Mouse (Mus musculus) liver, postnatal 0 days (tissue): ENCODE results near the gene Htt. TPM values are rescaled to one million over a fixed set of nuclear protein-coding genes. Genes with fewer than 3 reads are reported as not detected.
"Not testable (repeated sequence)": the region's sequence is repeated elsewhere in the genome, so short reads cannot be mapped to it uniquely, and the experiment has no call there.

ENCODE experiments used
- ATAC-seq: fragments of 200-750 bp; cut with Nextera tagmentation; 2 replicates; pipeline ENCODE4 v1.8.0; 2017; ENCODE audit warnings: mild to moderate bottlenecking, moderate library complexity
- DNase-seq: peaks from one replicate; pipeline ENCODE4 v3.0.0-alpha.2; 2016
- H3K27ac ChIP-seq: fragments of 300-500 bp; sonication (generic); 2 replicates; pipeline ENCODE4 v1.5.1; 2014; ENCODE audit warnings: antibody characterized with exemption, moderate library complexity, mild to moderate bottlenecking, low read depth
- H3K27me3 ChIP-seq: fragments of 300-500 bp; sonication (generic); 2 replicates; pipeline ENCODE4 v1.6.1; 2014; ENCODE audit warnings: low read length, control low read depth, mixed read lengths; ENCODE audit not compliant: insufficient read depth
- H3K36me3 ChIP-seq: fragments of 300-500 bp; sonication (generic); replicated peaks from 2 replicates; pipeline ENCODE4 v1.6.1; 2014; ENCODE audit warnings: mild to moderate bottlenecking, control low read depth, low read length, moderate library complexity, mixed read lengths; ENCODE audit not compliant: insufficient read depth
- H3K4me1 ChIP-seq: fragments of 300-500 bp; sonication (generic); 2 replicates; pipeline ENCODE4 v1.6.1; 2014; ENCODE audit warnings: antibody characterized with exemption, mild to moderate bottlenecking, control low read depth; ENCODE audit not compliant: insufficient read depth
- H3K4me2 ChIP-seq: fragments of 300-500 bp; sonication (generic); 2 replicates; pipeline ENCODE4 v1.6.1; 2014; ENCODE audit warnings: low read depth, mild to moderate bottlenecking, low read length, moderate library complexity, mixed read lengths
- H3K4me3 ChIP-seq: fragments of 300-500 bp; sonication (generic); 2 replicates; pipeline ENCODE4 v1.5.1; 2014; ENCODE audit warnings: low read depth, low read length
- H3K9ac ChIP-seq: fragments of 300-500 bp; sonication (generic); replicated peaks from 2 replicates; pipeline ENCODE4 v1.6.1; 2014; ENCODE audit warnings: mild to moderate bottlenecking, moderate library complexity
- H3K9me3 ChIP-seq: fragments of 300-500 bp; sonication (generic); 2 replicates; pipeline ENCODE4 v1.6.1; 2016; ENCODE audit warnings: mild to moderate bottlenecking, control low read depth, low read length, mixed read lengths
- CTCF ChIP-seq: sonication (generic); IDR thresholded peaks from 2 replicates; pipeline ENCODE4 v1.5.1; 2016; ENCODE audit warnings: antibody characterized with exemption, low read depth
- EP300 ChIP-seq: IDR thresholded peaks from 2 replicates; pipeline ENCODE4 v1.6.1; 2016; ENCODE audit warnings: antibody characterized with exemption, low read depth, mild to moderate bottlenecking
- WGBS: fragments of 180-500 bp; shearing (Covaris S2); extraction: QIAGEN DNeasy Blood & Tissue Kit; methylation state at CpG from one replicate; pipeline ENCODE4 v1.1.7; 2014; ENCODE audit not compliant: insufficient replicate concordance; 5-methylcytosine and 5-hydroxymethylcytosine counted together
- polyA plus RNA-seq: library from polyadenylated mRNA; unstranded; fragments of >200 nt; fragmentation: Nextera tagmentation; extraction: Ambion mirVana; gene quantifications from 2 replicates; pipeline ENCODE4 v1.2.1, GENCODE M21; 2015

The Htt gene
- polyA plus RNA-seq, 1 experiment from 2014 or later, result 2.3 TPM

DNA sequence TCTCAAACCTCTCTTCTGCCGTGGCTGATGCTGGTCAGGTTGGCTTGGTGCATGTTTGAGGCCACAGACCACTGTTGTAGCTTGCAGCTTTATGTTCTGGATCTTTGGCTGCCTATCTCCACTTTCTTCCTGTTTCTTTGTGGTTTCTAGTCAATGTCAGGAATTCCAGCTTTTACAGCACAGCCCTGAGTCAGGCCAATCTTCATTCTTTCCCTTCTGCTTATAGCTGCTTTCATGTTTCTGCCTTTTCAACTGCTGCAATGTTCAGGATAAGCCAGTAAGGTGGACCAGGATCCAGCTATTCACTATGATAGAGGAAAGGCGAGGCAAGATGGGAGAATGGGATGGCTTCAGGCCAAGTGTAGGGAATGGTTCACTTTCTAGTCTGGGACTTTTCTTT, 29.6 kb downstream of the Htt start:
- H3K4me3 ChIP-seq, result no peak overlapping the region
- DNase-seq (no peak), ATAC-seq (no peak)
- no peak overlapping the region for H3K27ac ChIP-seq
- no peak overlapping the region for H3K4me2 ChIP-seq
- no peaks in the 10 kb centered on the region for H3K9me3 ChIP-seq
- 67% methylated on average over 2 of the region's 2 CpGs for WGBS
- no peaks in the 10 kb centered on the region for H3K27me3 ChIP-seq
- no peaks in the 10 kb centered on the region for H3K4me1 ChIP-seq
- no peak overlapping the region for H3K9ac ChIP-seq
- peaks cover 27% of the 10 kb centered on the region for H3K36me3 ChIP-seq
- TF ChIP-seq EP300, result no peak

DNA sequence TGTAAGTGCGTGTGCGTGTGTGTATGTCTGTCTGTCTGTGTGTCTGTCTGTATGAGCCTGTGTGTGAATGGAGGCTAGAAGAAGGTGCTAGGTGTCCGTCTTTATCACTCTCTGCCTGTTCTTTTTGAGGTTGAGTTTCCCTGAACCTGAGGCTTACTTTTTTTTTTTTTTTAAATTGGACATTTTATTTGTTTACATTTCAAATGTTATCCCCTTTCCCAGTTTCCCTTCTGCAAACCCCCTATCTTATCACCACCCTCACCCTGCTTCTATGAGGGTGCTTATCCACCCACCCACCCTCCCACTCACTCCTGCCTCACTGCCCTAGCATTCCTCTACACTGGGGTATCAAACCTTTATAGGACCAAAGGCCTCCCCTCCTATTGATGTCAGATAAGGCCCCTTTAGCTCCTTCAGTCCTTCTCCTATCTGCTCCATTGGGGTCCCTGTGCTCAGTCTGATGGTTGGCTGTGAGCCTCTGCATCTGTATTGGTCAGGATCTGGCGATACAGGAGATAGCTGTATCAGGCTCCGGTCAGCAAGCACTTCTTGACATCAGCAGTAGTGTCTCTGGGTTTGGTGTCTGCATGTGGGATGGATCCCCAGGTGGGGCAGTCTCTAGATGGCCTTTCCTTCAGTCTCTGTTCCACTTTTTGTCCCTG, 38.9 kb downstream of the Htt start:
- Histone ChIP-seq H3K36me3 (peaks cover 46% of the 10 kb centered on the region), H3K27ac (no peak overlapping the region), H3K27me3 (no peaks in the 10 kb centered on the region), H3K4me1 (no peaks in the 10 kb centered on the region), H3K4me2 (no peak overlapping the region), H3K9me3 (no peaks in the 10 kb centered on the region), H3K4me3 (no peak overlapping the region), H3K9ac (no peak overlapping the region)
- TF ChIP-seq CTCF (no peak), EP300 (0 out of 2 replicates have a peak, but pooled peaks have one; percentile 15)
- DNase-seq, result no peak
- ATAC-seq, result no peak
- WGBS, result 59% methylated on average over 5 of the region's 5 CpGs

DNA sequence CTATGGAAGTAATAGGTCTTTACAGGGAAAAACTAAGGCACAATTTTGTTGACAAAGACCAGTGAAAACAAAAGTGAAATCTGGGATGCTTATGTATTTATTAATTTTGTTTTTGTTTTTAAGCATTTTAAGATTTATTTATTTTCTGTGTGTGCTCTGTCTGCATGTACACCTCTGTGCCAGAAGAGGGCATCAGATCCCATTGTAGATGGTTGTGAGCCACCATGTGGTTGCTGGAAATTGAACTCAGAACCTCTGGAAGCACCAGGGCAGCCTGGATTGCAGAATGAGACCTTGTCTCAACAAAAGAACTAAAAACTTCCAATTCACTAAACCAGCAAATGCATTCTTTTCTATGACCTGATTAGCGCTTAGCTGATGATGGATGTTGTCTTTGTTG, 44.5 kb downstream of the Htt start:
- ATAC-seq (no peak), DNase-seq (no peak)
- H3K4me2 ChIP-seq, result no peak overlapping the region
- H3K27ac ChIP-seq, result no peak overlapping the region
- H3K9me3 ChIP-seq, result no peaks in the 10 kb centered on the region
- WGBS, result 100% methylated on average over 1 of the region's 1 CpGs
- H3K4me1 ChIP-seq, result no peaks in the 10 kb centered on the region
- no peak overlapping the region for H3K4me3 ChIP-seq
- peak; percentile 39; the same call in 1 of the 2 replicates for TF ChIP-seq CTCF
- TF ChIP-seq EP300, result no peak
- peaks cover 41% of the 10 kb centered on the region for H3K36me3 ChIP-seq
- no peak overlapping the region for H3K9ac ChIP-seq
- no peaks in the 10 kb centered on the region for H3K27me3 ChIP-seq

DNA sequence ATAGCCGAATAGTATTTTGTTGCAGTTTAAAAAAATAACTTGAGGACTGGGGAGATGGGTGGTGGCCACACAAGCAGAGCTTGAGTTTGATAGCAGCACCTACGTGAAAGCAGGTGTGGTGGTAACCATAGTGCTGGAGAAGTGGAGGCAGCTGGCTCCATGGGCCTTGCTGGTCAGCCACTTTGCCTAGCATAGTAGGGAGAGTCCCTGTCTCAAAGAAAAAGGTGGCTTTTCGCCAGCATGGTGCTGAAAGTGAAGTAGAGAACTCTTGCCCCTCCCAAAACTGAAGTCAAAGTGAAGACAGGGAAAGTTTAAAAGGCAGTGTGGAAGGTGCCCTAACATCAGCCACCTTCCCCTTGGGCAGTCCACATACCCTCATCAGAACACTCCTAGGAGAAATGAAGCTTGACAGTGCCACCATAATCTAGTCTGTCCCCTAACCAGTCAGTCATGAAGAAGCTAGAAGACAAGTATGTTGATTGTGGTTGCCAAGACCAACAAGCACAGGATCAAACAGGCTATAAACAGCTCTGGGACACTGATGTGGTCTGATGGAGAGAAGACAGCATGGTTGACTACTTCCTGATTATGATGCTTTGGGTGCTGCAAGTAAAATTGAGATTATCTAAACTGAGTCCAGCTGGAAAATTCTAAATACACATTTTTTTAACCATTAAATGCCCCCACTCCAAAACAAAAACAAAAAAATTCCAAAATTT, 61.0 kb downstream of the Htt start:
- WGBS, result 85% methylated on average over 3 of the region's 3 CpGs
- Histone ChIP-seq H3K4me1 (no peaks in the 10 kb centered on the region), H3K4me2 (no peak overlapping the region), H3K4me3 (no peak overlapping the region), H3K36me3 (peaks cover 58% of the 10 kb centered on the region), H3K9ac (no peak overlapping the region), H3K27ac (no peak overlapping the region), H3K27me3 (no peaks in the 10 kb centered on the region), H3K9me3 (no peaks in the 10 kb centered on the region)
- TF ChIP-seq EP300, result no peak
- TF ChIP-seq CTCF, result no peak
- ATAC-seq (no peak), DNase-seq (no peak)

DNA sequence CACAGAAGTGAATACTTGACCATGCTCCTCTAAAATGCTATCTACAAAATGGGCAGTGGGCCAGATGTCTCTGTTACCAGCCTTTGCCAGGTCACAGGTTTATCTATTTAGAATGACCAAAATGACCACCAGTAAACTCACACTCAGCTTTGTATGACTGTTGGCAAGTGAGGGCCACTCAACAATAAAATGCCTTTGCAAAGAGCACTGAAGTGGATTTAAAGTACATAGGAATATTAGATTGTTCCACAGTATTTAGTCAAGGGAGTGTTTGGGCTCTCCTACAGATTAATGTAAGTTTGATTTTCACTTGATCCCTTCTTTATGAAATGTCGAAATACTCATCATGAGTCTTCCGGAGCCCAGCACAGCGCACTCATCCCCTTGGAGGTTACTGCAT, 92.5 kb downstream of the Htt start:
- H3K36me3 ChIP-seq, result peaks cover 31% of the 10 kb centered on the region
- no peak for ATAC-seq

DNA sequence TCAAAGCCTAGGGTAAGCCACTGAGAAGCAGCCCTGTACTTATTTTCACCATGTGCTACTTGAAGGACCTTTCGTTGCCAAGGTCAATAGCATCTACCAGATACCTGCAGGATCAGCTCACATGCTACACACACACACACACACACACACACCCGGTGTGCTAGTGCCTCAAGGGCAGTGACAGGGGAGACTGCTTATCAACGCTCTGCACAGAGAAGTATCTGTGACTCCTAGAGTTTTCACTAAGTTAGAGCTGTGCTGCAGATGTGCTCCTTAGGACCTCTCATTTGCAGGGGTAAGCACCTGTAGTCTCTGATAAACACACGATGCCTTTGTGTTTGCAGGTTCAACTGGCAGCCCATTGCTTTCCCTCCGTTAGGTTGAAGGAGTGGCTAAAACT, 103.8 kb downstream of the Htt start:
- Histone ChIP-seq H3K9me3 (no peaks in the 10 kb centered on the region), H3K9ac (no peak overlapping the region), H3K4me3 (no peak overlapping the region), H3K4me2 (no peak overlapping the region), H3K27me3 (no peaks in the 10 kb centered on the region), H3K36me3 (peaks cover 45% of the 10 kb centered on the region), H3K4me1 (no peaks in the 10 kb centered on the region), H3K27ac (no peak overlapping the region)
- ATAC-seq (no peak), DNase-seq (no peak)
- TF ChIP-seq CTCF (no peak), EP300 (no peak)
- 71% methylated on average over 5 of the region's 5 CpGs for WGBS

More for the DNA sequence above, 92.5 kb downstream of the Htt start:
- DNase-seq, result no peak
- Histone ChIP-seq H3K27ac (no peak overlapping the region), H3K4me2 (no peak overlapping the region), H3K4me1 (no peaks in the 10 kb centered on the region), H3K9me3 (no peaks in the 10 kb centered on the region), H3K4me3 (no peak overlapping the region), H3K9ac (no peak overlapping the region), H3K27me3 (no peaks in the 10 kb centered on the region)
- TF ChIP-seq CTCF (no peak), EP300 (no peak)
- 94% methylated on average over 3 of the region's 3 CpGs for WGBS

DNA sequence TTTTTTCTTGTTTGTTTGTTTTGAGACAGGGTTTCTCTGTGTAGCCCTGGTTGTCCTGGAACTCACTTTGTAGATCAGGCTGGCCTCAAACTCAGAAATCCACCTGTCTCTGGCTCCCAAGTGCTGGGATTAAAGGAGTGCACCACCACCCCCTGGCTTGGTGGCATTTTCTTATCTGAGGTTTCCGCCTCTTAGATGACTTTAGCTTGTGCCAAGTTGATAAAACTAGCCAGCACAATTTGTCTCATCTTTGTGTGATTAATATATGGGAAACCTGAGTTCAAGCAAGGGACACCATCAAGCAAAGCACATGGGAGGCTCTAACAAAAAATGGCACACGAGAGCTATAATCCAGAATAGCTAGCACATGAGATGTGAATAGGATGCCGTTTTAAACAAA, 118.8 kb downstream of the Htt start:
- H3K9me3 ChIP-seq, H3K4me2 ChIP-seq, ATAC-seq, H3K4me1 ChIP-seq, H3K27me3 ChIP-seq, H3K9ac ChIP-seq, H3K4me3 ChIP-seq, H3K27ac ChIP-seq: not testable (repeated sequence)
- 62% methylated on average over 3 of the region's 3 CpGs for WGBS
- peak; percentile 8 for DNase-seq
- peaks cover 66% of the 10 kb centered on the region for H3K36me3 ChIP-seq
